Mouse (Mus musculus) cerebellum, adult 9-11 months (tissue): ENCODE measurements at regions not wholly inside any gene's neighbourhood (a gene's known extent, or its start where the extent isn't known, plus 50 kb on each side); places are given as distances from the start of the nearest gene placed in this dataset.

Source experiments
- DNase-seq: peaks from one replicate; pipeline ENCODE4 v3.0.0; 2022

- no peak for DNase-seq
These were observed 350.4 kb upstream of the Meis1 start for GRCm38 (mm10) chr11:19369152-19369551.

- DNase-seq: no peak
These were observed 354.7 kb upstream of the Meis1 start for GRCm38 (mm10) chr11:19373476-19373875.

- no peak for DNase-seq
These were observed 362.1 kb upstream of the Meis1 start for GRCm38 (mm10) chr11:19380935-19381334.

- DNase-seq: no peak
These were observed 370.4 kb upstream of the Meis1 start for GRCm38 (mm10) chr11:19389136-19389535.

GRCm38 (mm10) chr11:19392190-19392589 lies 373.4 kb upstream of the Meis1 start:
- no peak for DNase-seq

DNA sequence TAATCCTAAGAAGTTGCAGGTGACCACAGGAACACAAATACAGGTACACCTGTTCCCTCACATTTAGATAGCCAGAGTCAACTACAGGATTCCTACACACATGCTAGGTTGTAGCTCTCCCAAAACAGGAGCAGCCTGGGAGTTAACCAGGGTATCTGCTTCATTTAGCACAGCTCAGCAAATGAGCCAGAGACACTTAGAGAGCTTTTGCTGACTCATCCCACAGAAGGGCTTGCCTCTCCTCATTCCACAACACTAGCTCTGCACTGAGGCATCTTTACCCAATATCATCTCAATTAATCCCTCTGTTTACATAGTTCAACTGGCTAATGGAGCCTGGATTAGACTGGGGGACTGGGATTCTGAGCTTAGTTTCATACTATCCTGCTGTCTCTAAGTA lies 375.6 kb upstream of the Meis1 start:
- no peak for DNase-seq

GRCm38 (mm10) chr11:19400396-19400795 lies 381.6 kb upstream of the Meis1 start:
- no peak for DNase-seq

DNA sequence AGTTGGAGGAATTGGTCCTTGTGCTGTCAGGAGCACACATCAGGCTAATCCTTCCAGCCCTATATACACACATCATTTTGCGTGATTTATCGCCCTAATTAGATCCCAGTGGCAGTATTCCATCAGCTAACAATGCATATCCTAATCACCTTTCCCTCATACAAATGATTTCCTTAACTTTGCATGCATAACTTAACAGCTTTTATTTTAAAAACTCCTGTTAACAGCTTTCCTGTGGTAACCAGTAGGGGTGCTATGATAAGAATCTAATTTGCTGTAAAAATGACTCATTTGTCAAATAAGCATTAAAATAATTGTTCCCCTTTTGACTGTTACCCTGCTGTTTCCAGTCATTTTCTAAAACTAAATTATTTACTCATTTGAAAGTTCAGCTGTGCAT lies 401.4 kb upstream of the Meis1 start:
- DNase-seq: no peak

GRCm38 (mm10) chr11:19423268-19423667 lies 404.5 kb upstream of the Meis1 start:
- DNase-seq: no peak

GRCm38 (mm10) chr11:19423841-19424815 lies 405.3 kb upstream of the Meis1 start:
- DNase-seq: peak; percentile 4

DNA sequence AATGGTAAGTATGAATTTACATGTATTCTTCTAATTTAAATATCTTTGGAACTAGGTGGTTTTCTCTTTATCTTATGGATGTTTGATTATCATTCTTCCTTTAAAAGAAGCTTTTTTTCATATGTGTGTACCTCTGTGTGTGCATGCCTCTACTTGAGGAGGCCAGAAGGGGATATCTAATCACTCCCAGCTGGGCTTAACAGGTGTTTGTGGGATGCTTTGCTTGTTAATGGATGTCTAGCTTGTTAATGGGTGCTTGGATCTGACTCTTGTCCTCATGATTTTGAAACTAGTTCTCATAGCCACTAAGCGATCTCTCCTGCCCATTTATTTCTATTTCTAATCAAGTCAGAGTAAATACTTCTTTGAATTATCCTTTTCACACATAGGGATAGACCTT lies 408.8 kb upstream of the Meis1 start:
- DNase-seq: no peak

- DNase-seq: no peak
These were observed 415.2 kb upstream of the Meis1 start for GRCm38 (mm10) chr11:19433680-19434619.

DNA sequence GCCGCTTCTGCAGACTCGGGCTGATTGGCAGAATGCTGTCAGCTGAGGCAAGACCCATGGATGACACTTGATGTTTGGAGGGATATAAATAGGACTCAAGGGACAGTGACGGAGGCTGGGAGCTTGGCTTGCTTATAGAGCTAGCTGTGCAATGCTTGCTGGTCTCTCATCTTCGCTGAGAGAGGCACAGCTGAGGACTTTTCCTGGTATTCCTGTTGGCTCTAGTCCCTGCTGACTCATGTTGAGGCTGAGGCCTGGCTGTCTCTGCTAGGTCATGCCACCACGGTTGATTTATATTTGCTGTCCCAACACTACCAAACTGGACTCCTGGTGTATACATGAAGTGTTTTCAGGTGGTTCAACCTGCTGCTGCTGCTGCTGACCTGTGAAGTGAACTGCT lies 419.6 kb upstream of the Meis1 start:
- DNase-seq: no peak

DNA sequence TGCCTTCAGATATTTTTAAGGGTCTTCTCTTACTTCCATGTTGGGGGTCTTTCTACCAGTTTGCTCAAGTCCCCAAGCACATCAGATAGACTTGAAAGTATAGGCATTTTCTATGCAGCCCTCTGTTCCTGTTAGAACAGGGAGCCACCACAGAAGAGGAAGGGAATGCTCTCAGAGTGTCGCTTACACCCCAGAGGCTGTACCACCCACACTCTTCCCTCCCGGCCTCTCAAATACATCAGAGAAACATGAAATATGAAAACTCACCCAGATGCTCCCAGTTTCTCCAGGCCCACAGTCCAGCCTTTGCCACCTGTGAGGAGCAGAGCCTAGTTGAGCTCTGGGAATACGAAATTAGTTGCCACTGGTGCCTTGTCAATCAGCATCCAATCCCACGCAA lies 423.2 kb upstream of the Meis1 start:
- no peak for DNase-seq

GRCm38 (mm10) chr11:19455391-19456290 lies 436.9 kb upstream of the Meis1 start:
- no peak for DNase-seq

- DNase-seq: no peak
These were observed 437.8 kb upstream of the Meis1 start for GRCm38 (mm10) chr11:19456577-19456976.

DNA sequence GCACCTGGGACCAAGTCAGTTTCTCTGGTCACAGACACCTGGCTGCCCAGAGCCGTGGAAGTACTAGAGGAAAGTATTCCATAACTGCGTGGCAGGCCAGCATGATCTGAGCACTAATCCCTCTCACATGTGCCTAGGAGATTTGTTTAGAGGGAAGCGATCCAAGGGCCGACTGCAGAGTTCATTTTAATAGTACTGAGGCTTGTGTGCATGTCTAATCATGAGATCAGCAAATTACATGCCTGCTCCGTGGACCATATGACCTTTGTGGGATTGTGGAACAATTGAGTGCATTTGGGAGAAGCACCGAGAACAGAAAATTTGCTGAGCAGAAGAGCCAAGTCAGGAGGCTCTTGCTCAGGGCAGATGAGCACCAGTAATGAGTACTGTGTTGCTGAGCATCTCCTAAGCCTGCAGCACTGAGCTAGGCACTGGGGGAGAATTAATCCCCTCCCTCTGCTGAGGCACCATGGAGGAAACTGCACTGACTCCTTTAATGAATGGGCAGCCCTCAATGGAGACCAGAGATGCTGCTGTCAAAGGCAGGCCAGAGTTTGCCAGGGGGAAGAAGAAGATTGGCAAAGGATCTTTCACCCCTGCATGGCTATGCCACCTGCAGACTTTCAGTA lies 445.1 kb upstream of the Meis1 start:
- DNase-seq: no peak

- DNase-seq: no peak
These were observed 449.6 kb upstream of the Meis1 start for GRCm38 (mm10) chr11:19468373-19468772.

- no peak for DNase-seq
These were observed 450.0 kb upstream of the Meis1 start for GRCm38 (mm10) chr11:19468803-19469202.

DNA sequence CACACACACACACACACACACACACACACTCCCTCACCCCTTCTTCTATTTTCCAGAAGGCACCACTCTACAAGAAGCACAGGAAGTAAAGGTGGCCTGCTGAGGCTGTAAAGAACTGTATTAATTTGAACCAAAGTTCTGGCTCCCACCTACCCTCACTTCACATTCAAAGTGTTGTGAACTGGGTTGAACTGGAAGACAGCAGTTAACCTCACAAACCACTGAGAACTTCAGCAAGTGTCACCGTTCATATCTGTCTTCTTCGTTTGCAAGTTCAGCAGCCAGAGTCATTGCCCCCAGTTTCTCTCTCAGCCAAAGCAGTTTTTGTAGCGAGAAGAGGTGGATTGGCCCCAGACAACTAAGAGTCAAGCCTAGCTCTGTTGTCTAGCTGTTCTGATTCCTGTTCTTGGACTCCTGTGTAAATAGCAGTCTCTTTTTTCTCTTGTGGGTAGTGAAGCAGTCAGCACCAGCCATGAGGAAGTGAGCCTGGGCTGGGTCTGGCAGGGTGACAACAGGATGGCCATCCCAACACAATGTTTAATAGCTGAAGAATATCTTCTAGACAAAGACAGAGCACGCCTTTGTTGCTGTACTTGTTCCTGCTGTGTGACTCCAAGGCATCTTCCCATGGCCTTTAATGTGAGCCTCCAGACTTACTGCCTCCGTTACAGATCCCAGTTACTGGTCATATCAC lies 452.0 kb upstream of the Meis1 start:
- DNase-seq: no peak

DNA sequence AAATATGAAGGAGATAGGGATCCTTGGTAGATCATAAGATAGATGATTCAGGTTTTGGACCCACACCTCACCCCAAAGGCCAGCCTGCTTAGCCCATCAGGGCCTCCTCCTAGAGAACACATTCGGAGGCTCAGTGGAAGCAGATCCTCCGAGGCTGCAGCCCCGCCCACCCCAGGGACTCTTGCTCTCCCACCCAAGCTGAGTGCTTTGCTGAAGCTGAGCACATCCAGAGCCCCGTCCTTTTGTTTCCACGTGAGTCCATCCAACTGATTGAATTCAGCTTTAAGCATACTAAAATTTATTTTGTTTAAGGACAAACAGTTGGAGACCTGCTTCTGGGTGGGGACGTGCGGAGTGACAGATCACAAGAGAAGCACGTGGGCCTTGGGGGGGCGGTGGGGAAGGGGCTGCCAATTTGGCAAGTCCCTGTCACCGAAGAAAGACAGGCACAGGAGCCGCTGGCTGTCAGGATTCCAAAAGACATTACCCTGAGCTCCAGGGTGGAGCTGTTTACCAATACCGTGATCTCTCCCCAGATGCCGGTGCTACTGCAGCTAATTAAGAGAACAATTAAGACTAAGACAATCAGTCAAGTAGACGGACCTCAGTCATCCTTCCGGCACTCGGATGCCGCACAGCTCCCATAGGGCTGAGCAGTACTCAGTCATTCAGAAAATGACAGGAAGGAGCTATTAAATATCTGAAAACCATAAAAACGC lies 448.9 kb upstream of the Spred2 start:
- no peak for DNase-seq
